Mouse (Mus musculus): ENCODE data around the gene Nr6a1.

DNA sequence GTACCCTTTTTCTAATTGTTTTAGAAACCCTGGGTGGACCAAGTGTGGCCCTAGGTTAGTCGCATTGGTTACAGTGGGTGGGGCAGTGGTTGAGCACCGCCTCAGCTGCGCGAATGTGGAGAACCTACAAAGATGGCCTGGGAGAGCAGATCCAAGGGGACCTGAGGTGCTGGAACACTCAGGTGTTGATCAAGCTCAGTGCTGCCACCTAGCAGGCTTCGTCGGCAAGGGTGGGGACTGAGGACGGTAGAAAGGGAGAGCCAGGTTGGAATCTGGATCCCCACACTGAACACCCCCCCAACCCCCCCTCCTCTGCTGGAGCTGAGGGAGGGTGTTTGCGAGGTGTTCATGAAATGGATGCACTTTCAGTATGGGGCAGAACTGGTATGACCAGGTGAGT lies 235.9 kb downstream of the Nr6a1 start:
- peak; percentile 60; the same call in 1 of the 2 replicates for TF ChIP-seq CTCF (IDR thresholded peaks at IDR 0.05; ENCODE audit: control insufficient read depth, insufficient read depth, low read length)
- TF ChIP-seq POLR2A (IDR thresholded peaks at IDR 0.05; ENCODE audit: borderline replicate concordance, control insufficient read depth, low read depth, low read length): no peak
